Mouse (Mus musculus) hindbrain, postnatal 0 days (tissue): ENCODE data around the gene Myom3. TPM values are rescaled to one million over a fixed set of nuclear protein-coding genes. Genes with fewer than 3 reads are reported as not detected.
A peak's percentile ranks its signal among the peaks of the same experiment; 100 is the strongest.

ENCODE experiments used
- ATAC-seq: fragments of 200-750 bp; cut with Nextera tagmentation; 2 replicates; pipeline ENCODE4 v1.8.0; 2017; ENCODE audit warnings: mild to moderate bottlenecking, moderate TSS enrichment, moderate library complexity
- DNase-seq: peaks from one replicate; pipeline ENCODE4 v3.0.0-alpha.2; 2015; ENCODE audit warnings: low spot score
- H3K27ac ChIP-seq: fragments of 300-500 bp; sonication (generic); 2 replicates; pipeline ENCODE4 v1.5.1; 2014; ENCODE audit warnings: mild to moderate bottlenecking
- H3K27me3 ChIP-seq: fragments of 300-500 bp; sonication (generic); 2 replicates; pipeline ENCODE4 v1.6.1; 2014; ENCODE audit warnings: low read length, mixed read lengths; ENCODE audit not compliant: insufficient read depth
- H3K36me3 ChIP-seq: fragments of 300-500 bp; sonication (generic); 2 replicates; pipeline ENCODE4 v1.6.1; 2014; ENCODE audit warnings: low read length, mixed read lengths; ENCODE audit not compliant: insufficient read depth
- H3K4me1 ChIP-seq: fragments of 300-500 bp; sonication (generic); 2 replicates; pipeline ENCODE4 v1.6.1; 2014; ENCODE audit warnings: antibody characterized with exemption, low read length, mixed read lengths; ENCODE audit not compliant: insufficient read depth
- H3K4me2 ChIP-seq: fragments of 300-500 bp; sonication (generic); 2 replicates; pipeline ENCODE4 v1.6.1; 2014; ENCODE audit warnings: low read depth, mild to moderate bottlenecking, low read length, moderate library complexity, mixed read lengths
- H3K4me3 ChIP-seq: fragments of 300-500 bp; sonication (generic); 2 replicates; pipeline ENCODE4 v1.5.1; 2014; ENCODE audit warnings: low read length
- H3K9ac ChIP-seq: fragments of 300-500 bp; sonication (generic); replicated peaks from 2 replicates; pipeline ENCODE4 v1.6.1; 2014; ENCODE audit warnings: mild to moderate bottlenecking, low read length, moderate library complexity, mixed read lengths
- H3K9me3 ChIP-seq: fragments of 300-500 bp; sonication (generic); 2 replicates; pipeline ENCODE4 v1.6.1; 2016; ENCODE audit warnings: low read length, mixed read lengths
- CTCF ChIP-seq: IDR thresholded peaks from 2 replicates; pipeline ENCODE4 v1.5.1; 2016; ENCODE audit warnings: antibody characterized with exemption, control low read depth, low read depth
- WGBS: fragments of 180-500 bp; shearing (Covaris S2); extraction: QIAGEN DNeasy Blood & Tissue Kit; methylation state at CpG from one replicate; pipeline ENCODE4 v1.1.7; 2014; 5-methylcytosine and 5-hydroxymethylcytosine counted together
- polyA plus RNA-seq: library from polyadenylated mRNA; unstranded; fragments of >200 nt; fragmentation: Nextera tagmentation; extraction: Ambion mirVana; gene quantifications from 2 replicates; pipeline ENCODE4 v1.2.1, GENCODE M21; 2015
- total RNA-seq: library from RNA; depleted of rRNA; stranded (reverse); fragments of >200 nt; gene quantifications from 2 replicates; pipeline ENCODE4 v1.2.3, GENCODE M21; 2014; rRNA removed

The Myom3 gene
- total and polyA plus RNA-seq, 2 experiments from 2014 or later = 0.58 to 1.4 TPM

GRCm38 (mm10) chr4:135857597-135858186 is 98.2 kb downstream of the Myom3 start:
- ATAC-seq = no peak
- H3K27ac ChIP-seq = no peak overlapping the region
- 11% methylated on average over 7 of the region's 7 CpGs for WGBS

More at GRCm38 (mm10) chr4:135857597-135858186, 98.2 kb downstream of the Myom3 start:
- no peak for DNase-seq
- peak overlapping the region; percentile 91; the same call in 1 of the 2 replicates for H3K9ac ChIP-seq
- peak overlapping the region; percentile 91 for H3K4me3 ChIP-seq
- no peak for TF ChIP-seq CTCF
- H3K36me3 ChIP-seq = peaks cover 3% of the 10 kb centered on the region; the same call in 1 of the 2 replicates
- H3K9me3 ChIP-seq = no peaks in the 10 kb centered on the region
- peak overlapping the region; percentile 65 for H3K4me2 ChIP-seq
- no peaks in the 10 kb centered on the region for H3K27me3 ChIP-seq
- H3K4me1 ChIP-seq = peaks cover 12% of the 10 kb centered on the region; the same call in 1 of the 2 replicates

Other genes with a start within 250 kb of the Myom3 start
- 1.7 and 2.5 TPM in 2 replicates for gene Grhl3, start 186.1 kb upstream of the Myom3 start, total RNA-seq
- 1.7 and 1.8 TPM in 2 replicates for gene Grhl3, start 186.1 kb upstream of the Myom3 start, polyA plus RNA-seq
- 0.22 and 0.58 TPM in 2 replicates for gene Ifnlr1, start 73.4 kb upstream of the Myom3 start, total RNA-seq
- 0.11 and 0.23 TPM in 2 replicates for gene Ifnlr1, start 73.4 kb upstream of the Myom3 start, polyA plus RNA-seq
- gene Il22ra1, start 31.5 kb upstream of the Myom3 start, total RNA-seq = 0.84 TPM in 1 of 2 replicates, not detected in the other
- gene Il22ra1, start 31.5 kb upstream of the Myom3 start, polyA plus RNA-seq = not detected in 2 replicates
- 52.8 and 61.0 TPM in 2 replicates for gene Srsf10, start 96.0 kb downstream of the Myom3 start, total RNA-seq
- gene Srsf10, start 96.0 kb downstream of the Myom3 start, polyA plus RNA-seq = 147 and 155 TPM in 2 replicates
- gene Pnrc2, start 114.1 kb downstream of the Myom3 start, total RNA-seq = 54.9 and 55.0 TPM in 2 replicates
- 81.7 and 90.4 TPM in 2 replicates for gene Pnrc2, start 114.1 kb downstream of the Myom3 start, polyA plus RNA-seq
- 0.04 and 0.58 TPM in 2 replicates for gene Cnr2, start 135.7 kb downstream of the Myom3 start, total RNA-seq
- 0.04 and 0.06 TPM in 2 replicates for gene Cnr2, start 135.7 kb downstream of the Myom3 start, polyA plus RNA-seq
- 42.5 and 43.6 TPM in 2 replicates for gene Fuca1, start 161.0 kb downstream of the Myom3 start, total RNA-seq
- gene Fuca1, start 161.0 kb downstream of the Myom3 start, polyA plus RNA-seq = 92.8 and 97.3 TPM in 2 replicates
- gene Hmgcl, start 186.7 kb downstream of the Myom3 start, total RNA-seq = 27.0 and 38.6 TPM in 2 replicates
- gene Hmgcl, start 186.7 kb downstream of the Myom3 start, polyA plus RNA-seq = 55.0 and 60.0 TPM in 2 replicates
- gene Gale, start 204.0 kb downstream of the Myom3 start, total RNA-seq = 36.2 and 41.2 TPM in 2 replicates
- 39.8 and 40.2 TPM in 2 replicates for gene Gale, start 204.0 kb downstream of the Myom3 start, polyA plus RNA-seq
- gene Lypla2, start 212.9 kb downstream of the Myom3 start, total RNA-seq = 135 and 172 TPM in 2 replicates
- gene Lypla2, start 212.9 kb downstream of the Myom3 start, polyA plus RNA-seq = 183 and 186 TPM in 2 replicates
- 53.2 and 60.2 TPM in 2 replicates for gene Pithd1, start 227.5 kb downstream of the Myom3 start, total RNA-seq
- gene Pithd1, start 227.5 kb downstream of the Myom3 start, polyA plus RNA-seq = 84.5 and 85.7 TPM in 2 replicates